Mouse (Mus musculus) kidney, adult 2 months (tissue): ENCODE data around the gene Pdlim5.

Experiments
- CTCF ChIP-seq: fragments of 200-500 bp; conservative IDR thresholded peaks from 2 replicates; pipeline ENCODE4 v1.5.1; 2011; ENCODE audit warnings: low read depth, mild to moderate bottlenecking, control low read depth, low read length, moderate library complexity, mixed read lengths; ENCODE audit not compliant: insufficient read depth, insufficient read length
- POLR2A ChIP-seq: fragments of 200-500 bp; IDR thresholded peaks from one replicate; pipeline ENCODE4 v1.6.1; 2011; ENCODE audit warnings: low read depth, low read length, control low read depth

GRCm38 (mm10) chr3:142386505-142386904 lies 9.0 kb downstream of the Pdlim5 start:
- TF ChIP-seq CTCF (no peak), POLR2A (no peak)
